Mouse (Mus musculus) neural tube, embryonic 15.5 days (tissue): ENCODE measurements around the gene Ccnl1. TPM values are rescaled to one million over a fixed set of nuclear protein-coding genes. Genes with fewer than 3 reads are reported as not detected.

Experiments
- ATAC-seq: fragments of 200-750 bp; cut with Nextera tagmentation; 2 replicates; pipeline ENCODE4 v1.8.0; 2017; ENCODE audit warnings: mild to moderate bottlenecking, moderate TSS enrichment, moderate library complexity; ENCODE audit not compliant: low FRiP score
- H3K27ac ChIP-seq: fragments of 300-500 bp; sonication (generic); replicated peaks from 2 replicates; pipeline ENCODE4 v1.5.1; 2015; ENCODE audit warnings: mild to moderate bottlenecking, inconsistent platforms
- H3K27me3 ChIP-seq: fragments of 300-500 bp; sonication (generic); replicated peaks from 2 replicates; pipeline ENCODE4 v1.6.1; 2015; ENCODE audit warnings: inconsistent platforms
- H3K36me3 ChIP-seq: fragments of 300-500 bp; sonication (generic); 2 replicates; pipeline ENCODE4 v1.6.1; 2015; ENCODE audit warnings: inconsistent platforms
- H3K4me1 ChIP-seq: fragments of 300-500 bp; sonication (generic); 2 replicates; pipeline ENCODE4 v1.6.1; 2015; ENCODE audit warnings: inconsistent platforms
- H3K4me2 ChIP-seq: fragments of 300-500 bp; sonication (generic); 2 replicates; pipeline ENCODE4 v1.6.1; 2015; ENCODE audit warnings: inconsistent platforms, mild to moderate bottlenecking, moderate library complexity
- H3K4me3 ChIP-seq: fragments of 300-500 bp; sonication (generic); replicated peaks from 2 replicates; pipeline ENCODE4 v1.5.1; 2015; ENCODE audit warnings: mild to moderate bottlenecking, inconsistent platforms
- H3K9ac ChIP-seq: fragments of 300-500 bp; sonication (generic); replicated peaks from 2 replicates; pipeline ENCODE4 v1.6.1; 2015; ENCODE audit warnings: mild to moderate bottlenecking, inconsistent platforms
- H3K9me3 ChIP-seq: fragments of 300-500 bp; sonication (generic); replicated peaks from 2 replicates; pipeline ENCODE4 v1.6.1; 2016; ENCODE audit warnings: inconsistent platforms
- WGBS: fragments of 180-500 bp; shearing (Covaris S2); methylation state at CpG from one replicate; pipeline ENCODE4 v1.1.7; 2015; ENCODE audit warnings: mixed read lengths; 5-methylcytosine and 5-hydroxymethylcytosine counted together
- polyA plus RNA-seq: library from polyadenylated mRNA; unstranded; fragments of >200 nt; fragmentation: Nextera tagmentation; extraction: Ambion mirVana; gene quantifications from 2 replicates; pipeline ENCODE4 v1.2.1, GENCODE M21; 2015

Ccnl1 gene
- polyA plus RNA-seq, 1 experiment from 2014 or later: 63.4 TPM

DNA sequence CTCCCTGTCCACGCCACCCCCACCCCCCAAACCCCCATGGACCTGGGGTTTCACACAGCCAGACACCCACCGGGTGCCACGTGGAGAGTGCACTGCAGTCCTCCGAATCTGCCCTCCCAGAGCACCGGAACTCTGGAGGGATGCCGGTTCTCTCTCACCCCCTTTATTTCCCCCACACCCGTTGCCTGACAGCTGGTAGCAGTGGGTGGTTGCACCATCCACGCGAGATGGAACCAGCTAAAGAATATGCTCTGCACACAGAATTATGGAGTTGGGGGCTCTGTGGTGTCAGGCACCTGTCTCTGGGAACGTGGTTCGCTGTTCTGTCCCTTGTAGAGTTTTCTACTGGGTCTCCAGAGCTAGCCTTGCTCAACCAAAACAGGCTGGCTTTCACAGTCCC, 45.8 kb downstream of the Ccnl1 start:
- no peak for ATAC-seq
- Histone ChIP-seq H3K4me3 (no peak overlapping the region), H3K4me2 (no peak overlapping the region), H3K36me3 (no peaks in the 10 kb centered on the region), H3K9ac (no peak overlapping the region), H3K27ac (no peak overlapping the region), H3K9me3 (no peaks in the 10 kb centered on the region), H3K27me3 (no peaks in the 10 kb centered on the region), H3K4me1 (no peaks in the 10 kb centered on the region)
- 79% methylated on average over 11 of the region's 11 CpGs for WGBS

GRCm38 (mm10) chr3:65911265-65911664, 46.8 kb downstream of the Ccnl1 start:
- Histone ChIP-seq H3K9me3 (no peaks in the 10 kb centered on the region), H3K27me3 (no peaks in the 10 kb centered on the region), H3K4me1 (no peaks in the 10 kb centered on the region), H3K4me2 (no peak overlapping the region), H3K4me3 (no peak overlapping the region), H3K27ac (no peak overlapping the region), H3K9ac (no peak overlapping the region), H3K36me3 (no peaks in the 10 kb centered on the region)
- 98% methylated on average over 3 of the region's 3 CpGs for WGBS
- no peak for ATAC-seq

DNA sequence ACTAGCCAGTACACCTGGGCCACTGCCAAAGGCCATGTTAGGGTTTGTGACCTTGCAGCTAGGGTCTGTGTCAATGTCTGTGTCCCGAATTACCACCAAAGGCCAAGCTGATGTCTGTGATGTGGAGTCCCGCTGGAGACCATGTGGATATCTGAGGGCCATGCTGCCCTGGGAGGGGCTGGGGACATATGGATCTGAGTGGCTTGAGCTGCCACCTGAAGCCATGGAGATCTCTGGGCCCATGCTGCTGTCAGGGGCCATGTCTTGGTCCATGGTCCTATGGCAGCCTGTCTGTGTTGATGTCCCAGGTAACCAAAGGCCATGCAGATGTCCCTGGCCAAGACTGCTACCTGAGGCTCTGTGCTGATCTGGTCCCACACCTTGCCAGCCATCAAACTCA, 48.6 kb downstream of the Ccnl1 start:
- Histone ChIP-seq H3K9ac (no peak overlapping the region), H3K4me3 (no peak overlapping the region), H3K4me2 (no peak overlapping the region), H3K9me3 (no peaks in the 10 kb centered on the region), H3K27ac (no peak overlapping the region), H3K36me3 (no peaks in the 10 kb centered on the region), H3K27me3 (no peaks in the 10 kb centered on the region), H3K4me1 (no peaks in the 10 kb centered on the region)
- no peak for ATAC-seq
- 94% methylated on average over 2 of the region's 2 CpGs for WGBS

DNA sequence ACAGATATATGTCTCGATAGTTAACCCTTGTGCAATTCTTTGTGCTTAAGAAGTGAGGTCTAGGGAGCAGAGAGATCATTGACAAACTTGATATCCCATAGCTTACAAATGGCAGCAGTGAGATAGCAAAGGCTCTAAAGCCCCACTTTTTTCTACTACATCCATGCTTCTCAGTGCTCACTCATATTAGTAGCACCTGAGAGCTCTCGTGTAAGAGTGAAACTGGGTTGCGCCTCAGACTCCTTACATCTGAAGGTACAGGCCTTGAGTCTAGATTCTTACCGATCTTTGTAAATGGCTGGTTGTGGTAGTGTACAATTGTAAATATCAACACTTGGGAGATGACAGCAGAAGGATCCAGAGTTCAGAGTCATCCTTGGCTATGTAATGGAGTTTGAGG, 50.5 kb downstream of the Ccnl1 start:
- Histone ChIP-seq H3K9ac (no peak overlapping the region), H3K4me2 (no peak overlapping the region), H3K9me3 (no peaks in the 10 kb centered on the region), H3K27me3 (no peaks in the 10 kb centered on the region), H3K4me3 (no peak overlapping the region), H3K27ac (no peak overlapping the region), H3K4me1 (no peaks in the 10 kb centered on the region), H3K36me3 (no peaks in the 10 kb centered on the region)
- no peak for ATAC-seq
- WGBS: over 99% methylated on average over 4 of the region's 4 CpGs

DNA sequence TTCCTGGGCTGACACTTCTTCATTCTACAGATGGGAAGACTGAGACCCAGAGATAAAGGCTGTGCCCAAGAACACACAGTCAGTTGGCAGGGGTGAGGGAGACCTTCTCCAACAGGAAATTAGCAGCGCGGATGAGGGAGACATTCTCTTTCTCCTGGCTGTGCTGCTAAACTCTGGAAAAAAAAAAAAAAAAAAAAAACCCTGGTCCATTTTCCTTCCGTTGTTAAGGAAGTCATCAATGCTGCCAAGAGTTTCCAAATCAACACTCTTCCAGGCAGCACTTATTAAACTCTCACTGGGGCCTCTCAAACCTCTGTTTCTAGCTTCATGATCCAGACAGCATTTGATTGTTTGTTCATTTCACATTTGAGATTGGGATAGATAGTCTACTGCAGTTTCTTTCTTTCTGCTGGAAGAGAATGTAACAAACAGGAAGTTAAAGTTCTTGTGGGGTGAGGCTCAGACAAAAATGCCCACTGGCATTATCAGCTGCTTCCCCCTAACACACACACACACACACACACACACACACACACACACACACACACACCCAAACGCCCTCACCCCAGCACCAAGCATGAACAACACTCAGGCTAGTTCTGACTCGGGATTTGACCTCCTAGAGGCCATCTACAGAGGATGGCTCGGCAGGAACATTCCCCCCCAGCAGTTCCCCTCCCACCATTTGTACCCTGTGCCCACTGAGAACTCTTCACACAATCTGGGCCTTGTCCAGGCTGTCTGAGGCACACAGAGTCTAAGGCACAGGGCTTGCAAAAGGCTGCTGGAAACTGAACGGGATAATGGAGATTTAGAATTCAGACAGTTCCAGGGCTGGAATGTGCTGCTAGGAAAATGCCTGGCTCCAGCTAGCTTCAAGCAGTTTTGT, 52.5 kb downstream of the Ccnl1 start:
- H3K9me3 ChIP-seq: no peaks in the 10 kb centered on the region
- H3K9ac ChIP-seq: no peak overlapping the region
- no peaks in the 10 kb centered on the region for H3K36me3 ChIP-seq
- WGBS: 52% methylated on average over 7 of the region's 7 CpGs
- peak; percentile 55; the same call in 1 of the 2 replicates for ATAC-seq
- H3K4me3 ChIP-seq: no peak overlapping the region
- H3K4me1 ChIP-seq: no peaks in the 10 kb centered on the region
- no peak overlapping the region for H3K4me2 ChIP-seq
- H3K27ac ChIP-seq: no peak overlapping the region; the same call in 1 of the 2 replicates
- H3K27me3 ChIP-seq: no peaks in the 10 kb centered on the region

- H3K9me3 ChIP-seq: no peaks in the 10 kb centered on the region
- WGBS: 57% methylated on average over 6 of the region's 6 CpGs
- H3K4me2 ChIP-seq: no peak overlapping the region
- no peaks in the 10 kb centered on the region for H3K27me3 ChIP-seq
- H3K36me3 ChIP-seq: no peaks in the 10 kb centered on the region
- H3K4me3 ChIP-seq: no peak overlapping the region
- ATAC-seq: no peak
- no peaks in the 10 kb centered on the region for H3K4me1 ChIP-seq
- H3K27ac ChIP-seq: no peak overlapping the region
- no peak overlapping the region for H3K9ac ChIP-seq
These were observed 53.3 kb downstream of the Ccnl1 start for GRCm38 (mm10) chr3:65904711-65905110.

GRCm38 (mm10) chr3:65904106-65904505, 53.9 kb downstream of the Ccnl1 start:
- ATAC-seq: no peak
- Histone ChIP-seq H3K27me3 (no peaks in the 10 kb centered on the region), H3K9ac (no peak overlapping the region), H3K36me3 (no peaks in the 10 kb centered on the region), H3K4me1 (no peaks in the 10 kb centered on the region), H3K27ac (no peak overlapping the region), H3K4me2 (no peak overlapping the region), H3K4me3 (no peak overlapping the region), H3K9me3 (no peaks in the 10 kb centered on the region)
- WGBS: 60% methylated on average over 4 of the region's 4 CpGs

GRCm38 (mm10) chr3:65898598-65899278, 59.3 kb downstream of the Ccnl1 start:
- ATAC-seq: no peak; the same call in 1 of the 2 replicates
- Histone ChIP-seq H3K27ac (no peak overlapping the region), H3K4me1 (peaks cover 4% of the 10 kb centered on the region; the same call in 1 of the 2 replicates), H3K36me3 (no peaks in the 10 kb centered on the region), H3K27me3 (no peaks in the 10 kb centered on the region), H3K9ac (no peak overlapping the region), H3K9me3 (no peaks in the 10 kb centered on the region), H3K4me2 (no peak overlapping the region), H3K4me3 (no peak overlapping the region)
- 56% methylated on average over 8 of the region's 8 CpGs for WGBS

GRCm38 (mm10) chr3:65897233-65897993, 60.6 kb downstream of the Ccnl1 start:
- no peaks in the 10 kb centered on the region for H3K36me3 ChIP-seq
- ATAC-seq: no peak
- H3K9ac ChIP-seq: no peak overlapping the region
- H3K4me1 ChIP-seq: peaks cover 4% of the 10 kb centered on the region; the same call in 1 of the 2 replicates
- H3K4me2 ChIP-seq: no peak overlapping the region
- 81% methylated on average over 3 of the region's 3 CpGs for WGBS
- no peaks in the 10 kb centered on the region for H3K27me3 ChIP-seq
- no peak overlapping the region for H3K4me3 ChIP-seq
- H3K9me3 ChIP-seq: no peaks in the 10 kb centered on the region
- no peak overlapping the region for H3K27ac ChIP-seq
